Mouse (Mus musculus): ENCODE results near the gene Acnat1. TPM values are rescaled to one million over a fixed set of nuclear protein-coding genes. Genes with fewer than 3 reads are reported as not detected.
"Not testable (repeated sequence)": the region's sequence is repeated elsewhere in the genome, so short reads cannot be mapped to it uniquely, and the experiment has no call there.

Gene Acnat1
- polyA plus RNA-seq, 1 experiment, result 0.82 TPM

DNA sequence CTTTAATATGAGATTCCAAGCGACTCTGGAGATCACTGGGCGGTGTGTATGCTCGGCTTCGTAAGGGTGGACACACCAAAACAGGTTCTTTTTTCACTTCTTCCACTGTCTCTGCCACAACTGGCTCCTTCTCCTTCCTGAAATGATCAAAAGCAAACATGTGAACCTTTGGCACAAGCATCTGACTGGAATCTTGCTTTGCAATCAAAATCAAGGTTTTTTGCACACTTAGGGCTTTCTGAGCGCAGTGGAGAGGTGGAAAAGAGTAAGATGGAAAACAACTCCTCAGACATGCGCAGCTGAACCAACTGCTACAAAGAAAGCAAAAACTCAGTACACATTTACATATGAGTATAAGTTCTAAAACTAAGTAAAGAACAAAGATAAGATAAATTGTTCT lies 40.7 kb upstream of the Acnat1 start:
- H3K27me3 ChIP-seq (ENCODE audit: control insufficient read depth, insufficient read depth, low read length, poor library complexity, severe bottlenecking), result no peaks in the 10 kb centered on the region
- H3K4me3 ChIP-seq (ENCODE audit: low read depth, low read length), result no peak overlapping the region
- H3K27ac ChIP-seq (ENCODE audit: insufficient read depth, low read length), result no peak overlapping the region
- no peaks in the 10 kb centered on the region for H3K4me1 ChIP-seq (ENCODE audit: control insufficient read depth, insufficient read depth, low read length)
- peaks cover 24% of the 10 kb centered on the region for H3K36me3 ChIP-seq (ENCODE audit: control insufficient read depth, insufficient read depth, low read length, poor library complexity, severe bottlenecking)
- no peaks in the 10 kb centered on the region for H3K9me3 ChIP-seq (replicated peaks; ENCODE audit: control insufficient read depth, insufficient read depth, low read length, poor library complexity, severe bottlenecking)
- TF ChIP-seq CTCF (IDR thresholded peaks at IDR 0.05; ENCODE audit: low read depth, low read length) (no peak), EP300 (IDR thresholded peaks at IDR 0.05; ENCODE audit: insufficient read depth, low read depth, low read length) (no peak), POLR2A (IDR thresholded peaks at IDR 0.05; ENCODE audit: insufficient read depth, low read length) (no peak)
- no peak overlapping the region for H3K9ac ChIP-seq (ENCODE audit: low read depth, poor library complexity, severe bottlenecking)

DNA sequence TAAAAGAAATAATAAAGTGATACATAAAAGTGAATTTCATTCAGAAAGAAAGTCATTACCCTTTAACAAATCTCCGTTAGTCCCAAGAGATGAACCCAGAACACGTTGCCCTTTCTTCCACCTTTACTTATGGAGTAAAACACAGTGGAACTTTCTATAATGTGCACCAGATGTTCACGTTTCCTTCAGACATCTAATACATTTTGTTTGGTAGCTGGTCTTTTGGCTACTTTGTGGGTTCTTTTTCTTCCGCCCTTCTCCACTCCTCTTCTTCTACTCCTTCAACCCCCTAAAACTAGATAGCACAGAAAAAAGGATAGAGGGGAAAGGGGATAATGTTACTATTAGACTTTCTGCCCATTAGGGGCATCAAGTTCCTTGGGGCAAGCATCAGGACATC lies 38.9 kb upstream of the Acnat1 start:
- Histone ChIP-seq H3K4me1 (ENCODE audit: control insufficient read depth, insufficient read depth, low read length) (no peaks in the 10 kb centered on the region), H3K9ac (ENCODE audit: low read depth, poor library complexity, severe bottlenecking) (no peak overlapping the region), H3K4me3 (ENCODE audit: low read depth, low read length) (no peak overlapping the region), H3K9me3 (replicated peaks; ENCODE audit: control insufficient read depth, insufficient read depth, low read length, poor library complexity, severe bottlenecking) (no peaks in the 10 kb centered on the region), H3K27me3 (ENCODE audit: control insufficient read depth, insufficient read depth, low read length, poor library complexity, severe bottlenecking) (no peaks in the 10 kb centered on the region), H3K27ac (ENCODE audit: insufficient read depth, low read length) (no peak overlapping the region), H3K36me3 (ENCODE audit: control insufficient read depth, insufficient read depth, low read length, poor library complexity, severe bottlenecking) (peaks cover 24% of the 10 kb centered on the region)
- TF ChIP-seq POLR2A (IDR thresholded peaks at IDR 0.05; ENCODE audit: insufficient read depth, low read length) (no peak), CTCF (IDR thresholded peaks at IDR 0.05; ENCODE audit: low read depth, low read length) (no peak), EP300 (IDR thresholded peaks at IDR 0.05; ENCODE audit: insufficient read depth, low read depth, low read length) (no peak)

DNA sequence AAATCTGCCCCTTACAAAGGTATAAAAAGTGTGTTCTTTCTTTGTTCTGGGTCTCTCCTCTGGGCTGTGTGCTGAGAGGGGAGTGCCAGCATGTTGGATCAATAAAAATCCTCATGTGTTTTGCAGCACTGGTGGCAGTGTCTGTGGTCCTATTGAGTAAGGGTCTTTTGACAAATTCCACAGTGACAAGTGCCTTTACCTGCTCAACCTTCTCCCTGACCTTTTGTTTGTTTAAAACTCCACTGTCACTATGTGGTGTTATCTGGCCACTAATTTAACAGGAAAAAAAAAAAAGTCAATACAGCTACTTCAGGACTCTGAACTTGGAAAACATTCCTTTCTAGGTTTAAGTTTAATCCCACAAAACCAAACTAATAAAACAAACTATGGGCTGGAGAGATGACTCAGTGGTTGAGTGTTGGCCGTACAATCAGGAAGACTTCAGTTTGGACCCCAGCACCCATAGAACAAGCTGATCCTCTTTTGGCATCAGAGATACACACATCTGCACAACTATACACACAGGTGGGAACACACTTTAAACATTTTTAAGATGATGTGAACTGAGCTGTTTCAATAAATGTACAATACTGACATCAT lies 36.6 kb upstream of the Acnat1 start:
- H3K36me3 ChIP-seq (ENCODE audit: control insufficient read depth, insufficient read depth, low read length, poor library complexity, severe bottlenecking), result peaks cover 24% of the 10 kb centered on the region
- H3K27me3 ChIP-seq (ENCODE audit: control insufficient read depth, insufficient read depth, low read length, poor library complexity, severe bottlenecking); H3K9me3 ChIP-seq (replicated peaks; ENCODE audit: control insufficient read depth, insufficient read depth, low read length, poor library complexity, severe bottlenecking); H3K4me1 ChIP-seq (ENCODE audit: control insufficient read depth, insufficient read depth, low read length); H3K27ac ChIP-seq (ENCODE audit: insufficient read depth, low read length); H3K4me3 ChIP-seq (ENCODE audit: low read depth, low read length); H3K9ac ChIP-seq (ENCODE audit: low read depth, poor library complexity, severe bottlenecking): not testable (repeated sequence)

DNA sequence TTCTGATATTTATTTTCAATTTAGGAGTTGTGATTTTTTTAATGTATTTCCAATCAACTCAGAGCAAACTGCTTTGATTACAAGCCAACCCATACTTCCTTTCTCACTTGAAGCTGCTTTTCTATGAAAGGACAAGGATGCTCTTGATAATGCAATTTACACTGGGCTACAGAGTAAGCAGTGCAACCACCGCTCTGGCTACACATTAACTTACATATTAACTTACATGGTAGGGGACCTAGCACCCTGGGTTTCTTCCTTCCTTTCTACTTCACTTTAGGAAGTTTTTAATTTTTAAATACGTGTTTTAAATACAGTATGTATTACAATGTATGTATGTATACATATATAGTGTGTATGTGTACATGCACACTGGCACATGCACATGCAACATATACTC lies 35.5 kb upstream of the Acnat1 start:
- Histone ChIP-seq H3K27me3 (ENCODE audit: control insufficient read depth, insufficient read depth, low read length, poor library complexity, severe bottlenecking) (no peaks in the 10 kb centered on the region), H3K4me1 (ENCODE audit: control insufficient read depth, insufficient read depth, low read length) (no peaks in the 10 kb centered on the region), H3K9ac (ENCODE audit: low read depth, poor library complexity, severe bottlenecking) (no peak overlapping the region), H3K4me3 (ENCODE audit: low read depth, low read length) (no peak overlapping the region), H3K9me3 (replicated peaks; ENCODE audit: control insufficient read depth, insufficient read depth, low read length, poor library complexity, severe bottlenecking) (no peaks in the 10 kb centered on the region), H3K27ac (ENCODE audit: insufficient read depth, low read length) (no peak overlapping the region), H3K36me3 (ENCODE audit: control insufficient read depth, insufficient read depth, low read length, poor library complexity, severe bottlenecking) (peaks cover 20% of the 10 kb centered on the region)
- TF ChIP-seq CTCF (IDR thresholded peaks at IDR 0.05; ENCODE audit: low read depth, low read length) (no peak), POLR2A (IDR thresholded peaks at IDR 0.05; ENCODE audit: insufficient read depth, low read length) (no peak), EP300 (IDR thresholded peaks at IDR 0.05; ENCODE audit: insufficient read depth, low read depth, low read length) (no peak)

DNA sequence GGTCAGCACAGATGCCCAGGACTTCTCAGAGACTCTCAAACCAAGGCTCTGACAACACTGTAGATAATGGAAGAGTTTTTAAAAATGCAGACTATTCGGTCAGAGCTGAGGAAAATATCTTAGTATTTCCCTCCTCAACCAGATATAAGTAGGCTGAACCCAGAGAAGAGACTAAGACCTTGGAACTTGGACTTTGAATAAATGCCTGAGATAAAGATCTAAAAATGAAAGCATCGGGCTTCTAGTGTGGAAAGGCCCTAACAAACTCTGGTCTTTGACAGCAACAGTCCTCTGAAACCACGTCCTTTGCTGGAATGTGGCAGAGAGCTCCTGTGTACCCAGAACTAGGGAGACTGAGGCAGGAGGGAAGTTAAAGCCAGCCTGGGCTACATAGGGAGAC lies 32.7 kb upstream of the Acnat1 start, which contains the start of gene Baat:
TSS of gene Baat (minus strand) at position 172 of the 400 bp plus-strand sequence.
- TF ChIP-seq POLR2A (IDR thresholded peaks at IDR 0.05; ENCODE audit: insufficient read depth, low read length) (no peak), EP300 (IDR thresholded peaks at IDR 0.05; ENCODE audit: insufficient read depth, low read depth, low read length) (no peak), CTCF (IDR thresholded peaks at IDR 0.05; ENCODE audit: low read depth, low read length) (no peak)
- H3K9me3 ChIP-seq (replicated peaks; ENCODE audit: control insufficient read depth, insufficient read depth, low read length, poor library complexity, severe bottlenecking), result no peaks in the 10 kb centered on the region
- no peaks in the 10 kb centered on the region for H3K27me3 ChIP-seq (ENCODE audit: control insufficient read depth, insufficient read depth, low read length, poor library complexity, severe bottlenecking)
- H3K4me1 ChIP-seq (ENCODE audit: control insufficient read depth, insufficient read depth, low read length), result no peaks in the 10 kb centered on the region
- H3K36me3 ChIP-seq (ENCODE audit: control insufficient read depth, insufficient read depth, low read length, poor library complexity, severe bottlenecking), result no peaks in the 10 kb centered on the region
- no peak within 1 kb of the TSS for H3K9ac ChIP-seq (ENCODE audit: low read depth, poor library complexity, severe bottlenecking)
- no peak within 1 kb of the TSS for H3K4me3 ChIP-seq (ENCODE audit: low read depth, low read length)
- H3K27ac ChIP-seq (ENCODE audit: insufficient read depth, low read length), result no peak within 1 kb of the TSS

DNA sequence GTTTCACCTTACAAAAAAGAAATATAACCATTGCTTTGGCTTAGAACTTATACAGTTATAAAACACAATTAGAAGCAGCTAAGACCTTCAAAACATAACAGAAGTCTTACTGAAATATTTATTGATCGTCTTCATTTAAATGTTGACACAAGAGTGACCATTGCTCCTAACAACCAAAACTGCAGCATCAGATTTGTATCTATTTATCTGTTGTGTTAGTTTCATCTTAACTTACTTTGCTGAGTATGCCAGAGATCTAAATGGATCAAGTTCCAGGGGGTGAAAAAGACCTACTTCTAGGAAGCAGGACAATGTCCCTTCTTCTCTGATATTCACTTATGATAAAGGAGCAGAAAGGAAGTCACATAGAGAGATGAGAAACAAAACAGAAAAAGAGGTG lies 29.9 kb upstream of the Acnat1 start:
- H3K9me3 ChIP-seq (replicated peaks; ENCODE audit: control insufficient read depth, insufficient read depth, low read length, poor library complexity, severe bottlenecking), result no peaks in the 10 kb centered on the region
- TF ChIP-seq EP300 (IDR thresholded peaks at IDR 0.05; ENCODE audit: insufficient read depth, low read depth, low read length), result no peak
- TF ChIP-seq POLR2A (IDR thresholded peaks at IDR 0.05; ENCODE audit: insufficient read depth, low read length), result no peak
- TF ChIP-seq CTCF (IDR thresholded peaks at IDR 0.05; ENCODE audit: low read depth, low read length), result no peak

DNA sequence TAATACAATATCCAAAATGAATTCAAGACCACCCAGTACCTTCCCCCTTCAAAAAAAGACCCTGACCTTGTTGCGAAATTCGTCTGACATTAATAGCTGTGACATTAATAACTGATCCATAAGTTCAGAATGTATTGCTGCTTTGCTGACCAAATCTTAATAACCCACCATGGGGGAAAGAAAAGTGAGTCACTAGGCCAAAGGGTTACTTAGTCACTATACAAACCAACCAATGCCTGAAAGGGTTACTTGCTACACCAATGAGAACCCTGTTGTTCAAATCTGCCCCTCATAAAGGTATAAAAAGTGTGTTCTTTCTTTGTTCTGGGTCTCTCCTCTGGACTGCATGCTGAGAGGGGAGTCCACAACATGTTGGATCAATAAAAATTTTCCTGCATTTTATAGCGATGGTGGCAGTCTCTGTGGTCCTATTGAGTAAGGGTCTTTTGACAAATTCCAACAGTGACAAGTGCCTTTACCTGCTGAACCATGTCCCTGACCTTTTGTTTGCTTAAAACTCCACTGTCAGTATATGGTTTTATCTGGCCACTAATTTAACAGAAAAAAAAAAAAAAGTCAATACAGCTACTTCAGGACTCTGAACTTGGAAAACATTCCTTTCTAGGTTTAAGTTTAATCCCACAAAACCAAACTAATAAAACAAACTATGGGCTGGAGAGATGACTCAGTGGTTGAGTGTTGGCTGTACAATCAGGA lies 12.4 kb upstream of the Acnat1 start:
- H3K9me3 ChIP-seq (replicated peaks; ENCODE audit: control insufficient read depth, insufficient read depth, low read length, poor library complexity, severe bottlenecking); H3K9ac ChIP-seq (ENCODE audit: low read depth, poor library complexity, severe bottlenecking); H3K27ac ChIP-seq (ENCODE audit: insufficient read depth, low read length); H3K4me3 ChIP-seq (ENCODE audit: low read depth, low read length); H3K4me1 ChIP-seq (ENCODE audit: control insufficient read depth, insufficient read depth, low read length); H3K36me3 ChIP-seq (ENCODE audit: control insufficient read depth, insufficient read depth, low read length, poor library complexity, severe bottlenecking); H3K27me3 ChIP-seq (ENCODE audit: control insufficient read depth, insufficient read depth, low read length, poor library complexity, severe bottlenecking): not testable (repeated sequence)

More for the DNA sequence above, 29.9 kb upstream of the Acnat1 start:
- H3K27me3 ChIP-seq (ENCODE audit: control insufficient read depth, insufficient read depth, low read length, poor library complexity, severe bottlenecking), result no peaks in the 10 kb centered on the region
- no peaks in the 10 kb centered on the region for H3K36me3 ChIP-seq (ENCODE audit: control insufficient read depth, insufficient read depth, low read length, poor library complexity, severe bottlenecking)
- H3K27ac ChIP-seq (ENCODE audit: insufficient read depth, low read length), result no peak overlapping the region
- no peak overlapping the region for H3K9ac ChIP-seq (ENCODE audit: low read depth, poor library complexity, severe bottlenecking)
- H3K4me3 ChIP-seq (ENCODE audit: low read depth, low read length), result no peak overlapping the region
- no peaks in the 10 kb centered on the region for H3K4me1 ChIP-seq (ENCODE audit: control insufficient read depth, insufficient read depth, low read length)
